Mouse (Mus musculus) ES-E14 (cell line): ENCODE measurements around the gene Terb1. TPM values are rescaled to one million over a fixed set of nuclear protein-coding genes. Genes with fewer than 3 reads are reported as not detected.

Source experiments
- DNase-seq: peaks from one replicate; pipeline ENCODE4 v3.0.0-alpha.2; 2013; ENCODE audit warnings: low read depth, low spot score
- H3K27ac ChIP-seq: 2 replicates; pipeline ENCODE4 v1.5.1; 2012; ENCODE audit warnings: low read depth, mild to moderate bottlenecking, low read length, moderate library complexity, mixed read lengths; ENCODE audit not compliant: poor library complexity, insufficient read depth, severe bottlenecking
- H3K36me3 ChIP-seq: 2 replicates; pipeline ENCODE4 v1.6.1; 2012; ENCODE audit warnings: mild to moderate bottlenecking, low read length, moderate library complexity, mixed read lengths; ENCODE audit not compliant: control insufficient read depth, poor library complexity, insufficient read depth, severe bottlenecking
- H3K4me1 ChIP-seq, 2 experiments: fragments of 150-350 bp in 1 of 2; sonication (generic) in 1 of 2; 2 replicates each; pipeline ENCODE4 v1.6.1; 2012; ENCODE audit warnings: low read length in 2 of 2, mild to moderate bottlenecking in 1 of 2, mixed read lengths in 1 of 2; ENCODE audit not compliant: control insufficient read depth in 2 of 2, insufficient read depth in 2 of 2, poor library complexity in 1 of 2
- H3K4me3 ChIP-seq, 2 experiments: fragments of 150-350 bp in 1 of 2; sonication (generic) in 1 of 2; 2 replicates each; pipeline ENCODE4 v1.5.1; 2012; ENCODE audit warnings: low read length in 2 of 2, low read depth in 1 of 2, mild to moderate bottlenecking in 1 of 2, mixed read lengths in 1 of 2; ENCODE audit not compliant: insufficient read depth in 1 of 2, poor library complexity in 1 of 2, severe bottlenecking in 1 of 2
- H3K9ac ChIP-seq: 2 replicates; pipeline ENCODE4 v1.6.1; 2012; ENCODE audit warnings: low read depth, mild to moderate bottlenecking, low read length, mixed read lengths; ENCODE audit not compliant: poor library complexity, insufficient read depth, severe bottlenecking
- H3K9me3 ChIP-seq: fragments of 150-350 bp; sonication (generic); 2 replicates; pipeline ENCODE4 v1.6.1; 2012; ENCODE audit warnings: low read depth, mild to moderate bottlenecking, low read length; ENCODE audit not compliant: control insufficient read depth, insufficient read depth
- CHD2 ChIP-seq: IDR thresholded peaks from 2 replicates; pipeline ENCODE4 v1.6.1; 2014; ENCODE audit warnings: mild to moderate bottlenecking, low read depth, low read length, inconsistent platforms
- HCFC1 ChIP-seq: IDR thresholded peaks from 2 replicates; pipeline ENCODE4 v1.6.1; 2012; ENCODE audit warnings: low read length, inconsistent platforms, borderline replicate concordance; ENCODE audit not compliant: insufficient read depth
- MAFK ChIP-seq: IDR thresholded peaks from 2 replicates; pipeline ENCODE4 v1.6.1; 2014; ENCODE audit warnings: mild to moderate bottlenecking, low read depth, low read length, inconsistent platforms; ENCODE audit not compliant: insufficient read depth
- ZC3H11A ChIP-seq: IDR thresholded peaks from 2 replicates; pipeline ENCODE4 v1.6.1; 2012; ENCODE audit warnings: low read depth, mild to moderate bottlenecking, inconsistent platforms, low read length, borderline replicate concordance
- ZNF384 ChIP-seq: IDR thresholded peaks from 2 replicates; pipeline ENCODE4 v1.6.1; 2012; ENCODE audit warnings: low read depth, low read length, inconsistent platforms
- in situ Hi-C, 2 experiments: fragments of 600-800 bp; cut with MboI; formaldehyde crosslinking; loops; one replicate each; pipeline ENCODE4 v1.15.1; 2025; ENCODE audit warnings: low sequenced_read_pairs in 2 of 2, inconsistent platforms in 1 of 2; ENCODE audit not compliant: unreplicated experiment in 2 of 2
- total RNA-seq: library from RNA; depleted of rRNA; stranded (reverse); fragments of 300-350 nt; gene quantifications from 2 replicates; pipeline ENCODE4 v1.2.3, GENCODE M21; 2012

Gene Terb1
- total RNA-seq, 1 experiment = 0.45 TPM

DNA sequence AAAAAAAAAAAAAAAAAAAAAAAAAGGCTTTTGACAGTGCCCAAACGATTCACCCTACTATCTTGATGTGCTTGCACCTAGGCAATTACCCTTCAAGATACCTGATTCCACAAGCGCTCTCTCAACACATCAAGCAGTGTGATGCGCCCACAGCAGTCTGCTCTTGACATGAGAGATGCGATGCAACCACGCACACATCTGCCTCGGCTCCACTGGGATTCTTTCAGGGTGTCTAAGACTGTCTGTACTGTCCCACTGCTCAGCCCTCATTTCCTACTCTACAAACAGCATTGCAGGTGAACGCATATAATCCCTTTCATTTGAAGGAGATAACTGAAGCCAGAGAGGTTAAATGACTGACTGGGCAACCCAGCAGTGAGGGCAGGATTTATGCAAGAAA, 68.1 kb downstream of the Terb1 start:
- Histone ChIP-seq H3K27ac (no peak overlapping the region), H3K4me3 (peak overlapping the region; percentile 88 to 93), H3K9me3 (no peaks in the 10 kb centered on the region), H3K9ac (peak overlapping the region; percentile 96; the same call in 1 of the 2 replicates), H3K4me1 (peaks cover 0 to 6% of the 10 kb centered on the region in 2 experiments; a peak in 2 of 4 replicates), H3K36me3 (peaks cover 22% of the 10 kb centered on the region)
- in situ Hi-C loops = no loop called here
- TF ChIP-seq ZC3H11A (no peak), MAFK (no peak), HCFC1 (no peak), CHD2 (no peak), ZNF384 (0 out of 2 replicates have a peak, but pooled peaks have one; percentile 7)
- DNase-seq = no peak

DNA sequence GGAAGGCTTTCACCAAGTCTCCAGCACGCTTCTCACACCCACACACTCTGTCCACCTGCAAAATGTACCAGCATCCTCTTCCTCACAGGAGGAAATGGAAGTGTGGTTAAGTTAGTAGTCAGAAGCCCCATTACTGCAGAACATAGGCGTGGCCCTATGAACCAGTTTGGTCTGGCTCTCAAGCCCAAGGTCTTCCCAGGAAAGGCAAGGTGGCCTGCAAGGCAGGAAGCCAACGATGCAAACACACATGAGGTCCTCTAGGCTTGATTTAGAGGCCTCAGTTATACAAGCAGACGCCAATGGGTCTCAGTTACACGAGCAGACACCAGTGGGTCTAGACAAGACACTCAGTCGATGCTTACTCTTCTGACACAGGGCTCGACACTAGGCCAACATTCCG, 70.2 kb downstream of the Terb1 start:
- no peak for DNase-seq
- in situ Hi-C loops = no loop called here
- H3K9me3 ChIP-seq = no peaks in the 10 kb centered on the region

DNA sequence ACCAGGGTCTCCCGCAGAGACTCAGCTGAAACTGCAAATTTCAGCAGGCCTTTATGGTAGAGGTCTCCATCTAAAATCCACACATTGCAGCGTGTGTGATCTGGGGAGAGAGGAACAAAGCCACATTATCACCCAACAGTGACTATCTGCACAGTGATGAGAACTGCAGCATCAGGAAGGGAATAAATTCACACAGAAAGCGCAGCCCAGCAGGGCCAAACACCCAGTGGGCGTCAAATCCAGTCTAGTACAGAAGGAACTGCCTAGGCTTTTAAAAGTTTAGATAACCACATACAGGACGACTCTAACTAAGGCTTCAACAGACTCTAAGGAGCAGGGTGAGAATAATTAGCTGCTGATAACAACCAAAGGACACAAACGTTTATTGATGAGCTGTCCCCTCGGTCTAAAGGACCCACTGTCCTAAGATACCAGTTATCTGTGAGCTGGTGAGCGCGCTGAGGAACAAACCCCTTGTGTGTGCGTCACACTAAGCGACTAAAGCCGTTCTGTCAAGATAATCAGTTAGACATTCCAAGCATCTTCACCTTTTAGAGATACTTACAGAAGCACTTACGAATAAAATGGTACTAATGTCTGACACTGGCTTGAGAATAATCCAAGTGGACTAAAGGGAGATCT, 72.1 kb downstream of the Terb1 start:
- Histone ChIP-seq H3K27ac (no peak overlapping the region), H3K4me1 (peaks cover 4 to 22% of the 10 kb centered on the region in 2 experiments; a peak in 2 of 4 replicates), H3K9me3 (no peaks in the 10 kb centered on the region), H3K9ac (no peak overlapping the region), H3K36me3 (peaks cover 27% of the 10 kb centered on the region), H3K4me3 (no peak overlapping the region)
- TF ChIP-seq ZNF384 = no peak
- no peak for TF ChIP-seq ZC3H11A
- TF ChIP-seq MAFK = no peak
- no peak for TF ChIP-seq CHD2
- TF ChIP-seq HCFC1 = no peak
- no peak for DNase-seq
- in situ Hi-C loops = no loop called here

More for the DNA sequence above, 70.2 kb downstream of the Terb1 start:
- H3K9ac ChIP-seq = no peak overlapping the region
- no peak for TF ChIP-seq MAFK
- TF ChIP-seq ZC3H11A = no peak
- no peak for TF ChIP-seq ZNF384
- TF ChIP-seq CHD2 = no peak
- no peak for TF ChIP-seq HCFC1
- peaks cover 3 to 15% of the 10 kb centered on the region in 2 experiments; a peak in 2 of 4 replicates for H3K4me1 ChIP-seq
- H3K4me3 ChIP-seq = no peak overlapping the region
- peaks cover 27% of the 10 kb centered on the region for H3K36me3 ChIP-seq
- no peak overlapping the region for H3K27ac ChIP-seq

DNA sequence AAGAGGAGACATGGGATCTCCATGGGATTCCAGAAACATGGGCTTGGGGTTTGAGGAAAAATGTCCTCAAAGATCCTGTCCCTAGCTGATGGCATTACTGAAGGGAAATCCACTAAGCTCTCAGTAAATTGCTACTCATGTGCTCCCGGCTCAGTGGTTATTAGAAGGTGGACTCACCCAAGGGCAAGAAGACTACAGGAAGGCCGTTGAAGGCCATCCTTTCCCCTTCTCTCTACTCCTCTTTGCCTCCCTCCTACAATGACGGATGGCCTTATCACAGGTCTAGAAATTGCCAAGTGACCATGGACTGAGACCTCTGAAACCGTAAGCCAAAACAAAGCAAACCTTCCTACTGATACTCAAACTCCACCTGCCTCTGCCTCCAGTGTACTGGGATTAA, 73.1 kb downstream of the Terb1 start:
- no peak overlapping the region for H3K4me3 ChIP-seq
- peaks cover 27% of the 10 kb centered on the region for H3K36me3 ChIP-seq
- peaks cover 4 to 22% of the 10 kb centered on the region in 2 experiments; a peak in 2 of 4 replicates for H3K4me1 ChIP-seq
- no peaks in the 10 kb centered on the region for H3K9me3 ChIP-seq
- H3K9ac ChIP-seq = no peak overlapping the region
- in situ Hi-C loops = no loop called here
- H3K27ac ChIP-seq = no peak overlapping the region
- no peak for TF ChIP-seq CHD2
- no peak for TF ChIP-seq ZNF384
- no peak for TF ChIP-seq HCFC1
- no peak for TF ChIP-seq ZC3H11A
- no peak for TF ChIP-seq MAFK
- DNase-seq = no peak

DNA sequence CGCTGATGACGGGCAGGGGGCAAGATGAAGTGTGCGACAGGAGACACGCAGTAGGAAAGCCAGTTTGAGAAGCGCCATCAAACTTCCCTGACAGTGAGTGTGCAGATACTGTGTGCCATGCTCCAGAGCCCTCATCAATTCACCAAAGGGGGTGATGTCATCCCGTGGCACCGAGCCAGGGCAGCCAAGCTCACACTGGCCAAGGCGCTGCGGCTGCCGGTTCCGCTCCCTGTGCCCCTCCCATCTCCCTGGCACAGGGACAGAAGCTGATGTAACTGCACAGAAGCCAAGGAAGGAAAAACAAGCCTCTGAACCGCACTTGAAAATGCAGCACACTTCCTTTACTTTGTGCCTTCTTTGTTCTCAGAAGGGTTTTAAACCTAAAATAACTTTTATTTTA, 73.7 kb downstream of the Terb1 start:
- DNase-seq = no peak
- no peaks in the 10 kb centered on the region for H3K9me3 ChIP-seq
- in situ Hi-C loops = no loop called here
- no peak overlapping the region for H3K27ac ChIP-seq
- H3K9ac ChIP-seq = no peak overlapping the region
- H3K4me1 ChIP-seq = peaks cover 4 to 22% of the 10 kb centered on the region in 2 experiments; a peak in 2 of 4 replicates
- TF ChIP-seq MAFK (no peak), ZNF384 (no peak), ZC3H11A (no peak), HCFC1 (no peak), CHD2 (no peak)
- no peak overlapping the region for H3K4me3 ChIP-seq
- H3K36me3 ChIP-seq = peaks cover 29% of the 10 kb centered on the region
